Mouse (Mus musculus) kidney, postnatal 0 days (tissue): ENCODE measurements around the gene Gm20388. TPM values are rescaled to one million over a fixed set of nuclear protein-coding genes. Genes with fewer than 3 reads are reported as not detected.

Experiments used
- ATAC-seq: fragments of 200-750 bp; cut with Nextera tagmentation; replicated peaks from 2 replicates; pipeline ENCODE4 v1.8.0; 2017; ENCODE audit warnings: low read depth, moderate number of reproducible peaks, moderate TSS enrichment, moderate library complexity; ENCODE audit not compliant: low FRiP score
- DNase-seq: peaks from one replicate; pipeline ENCODE4 v3.0.0-alpha.2; 2016; ENCODE audit warnings: low spot score
- H3K27ac ChIP-seq: fragments of 300-500 bp; sonication (generic); 2 replicates; pipeline ENCODE4 v1.5.1; 2014; ENCODE audit warnings: mild to moderate bottlenecking
- H3K27me3 ChIP-seq: fragments of 300-500 bp; sonication (generic); 2 replicates; pipeline ENCODE4 v1.6.1; 2014; ENCODE audit warnings: low read length, mixed read lengths; ENCODE audit not compliant: insufficient read depth
- H3K36me3 ChIP-seq: fragments of 300-500 bp; sonication (generic); 2 replicates; pipeline ENCODE4 v1.6.1; 2014; ENCODE audit warnings: low read length, mixed read lengths; ENCODE audit not compliant: insufficient read depth
- H3K4me1 ChIP-seq: fragments of 300-500 bp; sonication (generic); replicated peaks from 2 replicates; pipeline ENCODE4 v1.6.1; 2014; ENCODE audit warnings: antibody characterized with exemption, low read length, mixed read lengths; ENCODE audit not compliant: insufficient read depth
- H3K4me2 ChIP-seq: fragments of 300-500 bp; sonication (generic); 2 replicates; pipeline ENCODE4 v1.6.1; 2014; ENCODE audit warnings: mild to moderate bottlenecking, low read length, moderate library complexity, mixed read lengths
- H3K4me3 ChIP-seq: fragments of 300-500 bp; sonication (generic); replicated peaks from 2 replicates; pipeline ENCODE4 v1.5.1; 2014; ENCODE audit warnings: low read depth, low read length
- H3K9ac ChIP-seq: fragments of 300-500 bp; sonication (generic); 2 replicates; pipeline ENCODE4 v1.6.1; 2014; ENCODE audit warnings: low read depth, low read length
- H3K9me3 ChIP-seq: fragments of 300-500 bp; sonication (generic); replicated peaks from 2 replicates; pipeline ENCODE4 v1.6.1; 2016; ENCODE audit warnings: low read length, inconsistent platforms, mixed read lengths
- CTCF ChIP-seq: IDR thresholded peaks from 2 replicates; pipeline ENCODE4 v1.5.1; 2016; ENCODE audit warnings: antibody characterized with exemption, low read depth, mild to moderate bottlenecking, moderate library complexity
- WGBS: fragments of 180-500 bp; shearing (Covaris S2); extraction: QIAGEN DNeasy Blood & Tissue Kit; methylation state at CpG from one replicate; pipeline ENCODE4 v1.1.7; 2014; 5-methylcytosine and 5-hydroxymethylcytosine counted together
- polyA plus RNA-seq: library from polyadenylated mRNA; unstranded; fragments of >200 nt; fragmentation: Nextera tagmentation; extraction: Ambion mirVana; gene quantifications from 2 replicates; pipeline ENCODE4 v1.2.1, GENCODE M21; 2015

Gene Gm20388
- polyA plus RNA-seq, 1 experiment from 2014 or later: not detected

DNA sequence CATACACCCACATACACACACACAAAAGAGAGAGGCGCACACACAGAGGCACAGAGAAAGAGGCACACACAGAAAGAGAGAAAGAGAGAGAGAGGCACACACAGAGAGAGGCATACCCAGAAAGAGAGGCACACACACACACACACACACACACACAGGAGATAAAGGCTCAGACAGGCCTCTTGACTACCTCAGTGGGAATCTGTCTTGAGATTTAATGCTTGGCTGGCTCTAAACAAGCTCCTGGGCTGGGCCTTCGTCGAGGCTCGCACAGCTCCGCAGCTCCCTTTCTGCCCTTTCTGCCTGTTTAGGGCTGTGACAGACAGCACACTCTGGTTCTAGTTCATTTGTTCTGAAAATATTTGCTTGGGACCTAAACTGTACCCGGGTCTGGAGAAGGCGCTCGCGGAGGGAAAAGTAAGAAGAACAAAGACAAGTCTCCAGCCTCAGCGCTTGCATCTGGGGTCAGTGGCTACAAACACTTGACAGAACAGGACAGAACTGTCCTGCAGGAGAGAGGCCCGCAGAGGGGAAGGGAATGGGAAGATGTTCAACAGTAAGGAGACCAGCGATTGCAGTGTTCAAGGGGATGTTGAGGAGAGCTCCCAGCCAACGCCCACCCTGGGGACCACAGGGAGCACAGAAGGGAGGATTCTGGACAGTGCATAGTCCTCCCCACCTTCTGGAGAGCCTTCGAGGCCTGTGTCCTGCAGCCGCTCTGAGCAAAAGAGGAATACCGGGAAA lies 3880.6 kb downstream of the Gm20388 start:
- no peak overlapping the region for H3K9ac ChIP-seq
- no peaks in the 10 kb centered on the region for H3K9me3 ChIP-seq
- no peaks in the 10 kb centered on the region for H3K27me3 ChIP-seq
- no peak for ATAC-seq
- 0 out of 2 replicates have a peak overlapping the region, but pooled peaks have one; percentile 13 for H3K27ac ChIP-seq
- no peak overlapping the region for H3K4me3 ChIP-seq
- 45% methylated on average over 16 of the region's 16 CpGs for WGBS
- TF ChIP-seq CTCF: no peak
- peak; percentile 18 for DNase-seq
- no peak overlapping the region for H3K4me2 ChIP-seq
- H3K4me1 ChIP-seq: 0 out of 2 replicates have a peak, but pooled peaks cover 4% of the 10 kb centered on the region
- no peaks in the 10 kb centered on the region for H3K36me3 ChIP-seq

DNA sequence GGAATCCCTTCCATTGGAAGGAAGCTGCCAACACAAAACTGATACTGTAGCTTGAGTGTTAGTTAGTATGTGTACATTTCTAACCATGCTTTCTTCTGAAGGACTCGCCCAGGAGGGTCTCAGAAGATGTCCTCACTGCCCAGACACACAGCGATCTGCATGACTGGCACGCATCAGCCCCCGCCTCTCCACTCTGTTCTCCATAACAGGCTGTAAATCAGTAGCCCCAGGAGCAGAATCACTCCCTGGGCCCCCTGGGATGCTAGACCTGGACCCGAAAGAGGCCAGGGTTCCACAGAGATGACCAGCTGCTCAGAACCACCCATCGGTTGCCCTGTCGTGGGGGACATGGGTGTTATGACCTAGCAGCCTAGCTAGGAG lies 3881.2 kb downstream of the Gm20388 start:
- WGBS: 58% methylated on average over 7 of the region's 7 CpGs
- H3K4me1 ChIP-seq: 0 out of 2 replicates have a peak, but pooled peaks cover 4% of the 10 kb centered on the region
- no peak; the same call in 1 of the 2 replicates for ATAC-seq

DNA sequence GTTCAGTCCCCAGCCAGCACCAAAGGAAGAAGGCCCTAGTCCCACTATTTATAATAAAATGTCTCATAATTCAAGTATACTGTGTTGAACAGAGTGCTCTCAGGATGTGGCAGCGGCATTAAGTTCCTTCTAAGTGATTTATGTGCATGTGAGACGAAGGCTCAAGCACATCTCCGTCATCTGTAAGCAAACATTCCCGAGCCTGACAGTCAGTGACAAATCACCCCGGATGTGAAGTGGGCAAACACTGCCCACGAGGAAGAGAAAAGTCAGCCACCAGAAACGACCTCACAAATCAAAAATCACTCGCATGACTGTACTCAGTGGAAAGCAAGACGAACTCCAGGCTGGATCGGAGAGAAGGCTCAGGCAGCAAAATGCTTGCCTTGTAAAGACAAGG lies 3883.3 kb downstream of the Gm20388 start:
- DNase-seq: peak; percentile 49
- Histone ChIP-seq H3K9me3 (no peaks in the 10 kb centered on the region), H3K27me3 (no peaks in the 10 kb centered on the region), H3K9ac (no peak overlapping the region), H3K36me3 (no peaks in the 10 kb centered on the region), H3K4me1 (no peaks in the 10 kb centered on the region), H3K4me3 (no peak overlapping the region), H3K4me2 (no peak overlapping the region), H3K27ac (no peak overlapping the region; the same call in 1 of the 2 replicates)
- 9% methylated on average over 10 of the region's 10 CpGs for WGBS
- no peak for TF ChIP-seq CTCF
- no peak for ATAC-seq

More for the DNA sequence above, 3881.2 kb downstream of the Gm20388 start:
- Histone ChIP-seq H3K27ac (0 out of 2 replicates have a peak overlapping the region, but pooled peaks have one; percentile 13), H3K36me3 (no peaks in the 10 kb centered on the region), H3K4me3 (no peak overlapping the region), H3K9ac (no peak overlapping the region), H3K27me3 (no peaks in the 10 kb centered on the region), H3K4me2 (no peak overlapping the region), H3K9me3 (no peaks in the 10 kb centered on the region)
- TF ChIP-seq CTCF: no peak
- DNase-seq: peak; percentile 16

DNA sequence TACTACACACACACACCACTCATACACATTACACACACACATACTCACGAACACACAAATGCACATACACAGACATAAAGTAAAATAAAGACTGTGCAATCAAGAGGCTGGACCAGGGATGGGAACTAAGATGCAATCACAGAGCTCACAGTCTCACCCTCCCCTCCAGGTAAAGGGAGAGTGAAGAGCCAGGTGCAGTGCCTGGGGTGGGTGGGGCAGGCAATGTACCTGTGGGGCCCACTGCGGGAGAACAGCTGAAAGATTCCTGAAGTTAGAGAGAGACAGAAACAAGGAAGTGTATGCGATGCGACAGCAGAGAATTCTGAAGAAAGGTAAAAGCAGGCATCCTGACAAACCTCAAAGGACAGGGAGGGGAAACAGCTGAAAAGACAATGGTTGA lies 3884.1 kb downstream of the Gm20388 start:
- no peak for DNase-seq
- 79% methylated on average over 4 of the region's 4 CpGs for WGBS
- TF ChIP-seq CTCF: no peak
- Histone ChIP-seq H3K9ac (no peak overlapping the region), H3K27me3 (no peaks in the 10 kb centered on the region), H3K9me3 (no peaks in the 10 kb centered on the region), H3K36me3 (no peaks in the 10 kb centered on the region), H3K4me3 (no peak overlapping the region), H3K4me1 (no peaks in the 10 kb centered on the region), H3K4me2 (no peak overlapping the region), H3K27ac (no peak overlapping the region)
- no peak for ATAC-seq

DNA sequence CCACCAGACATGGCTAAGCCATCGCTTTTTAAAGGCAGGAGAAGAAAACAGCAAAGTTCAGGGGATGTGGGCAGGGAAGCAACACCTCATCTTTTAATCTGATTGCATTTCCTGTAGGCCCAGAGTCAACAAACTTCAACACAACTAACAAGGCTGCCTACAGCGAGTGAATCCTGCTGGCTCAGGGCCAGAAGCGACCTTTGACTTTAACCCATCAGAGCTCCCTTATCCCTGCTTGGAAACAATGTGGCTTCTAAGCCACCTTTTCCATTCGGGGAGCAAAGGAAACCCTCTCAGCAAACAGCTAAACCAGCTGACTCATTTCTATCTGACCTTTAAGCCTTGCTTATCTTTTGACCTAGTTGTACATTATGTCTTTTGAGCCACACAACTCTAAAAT lies 3886.1 kb downstream of the Gm20388 start:
- Histone ChIP-seq H3K27me3 (no peaks in the 10 kb centered on the region), H3K9me3 (no peaks in the 10 kb centered on the region), H3K36me3 (no peaks in the 10 kb centered on the region), H3K4me1 (no peaks in the 10 kb centered on the region), H3K27ac (no peak overlapping the region), H3K4me3 (no peak overlapping the region), H3K4me2 (no peak overlapping the region), H3K9ac (no peak overlapping the region)
- ATAC-seq: no peak
- WGBS: 51% methylated on average over 4 of the region's 4 CpGs
- TF ChIP-seq CTCF: no peak
- no peak for DNase-seq

DNA sequence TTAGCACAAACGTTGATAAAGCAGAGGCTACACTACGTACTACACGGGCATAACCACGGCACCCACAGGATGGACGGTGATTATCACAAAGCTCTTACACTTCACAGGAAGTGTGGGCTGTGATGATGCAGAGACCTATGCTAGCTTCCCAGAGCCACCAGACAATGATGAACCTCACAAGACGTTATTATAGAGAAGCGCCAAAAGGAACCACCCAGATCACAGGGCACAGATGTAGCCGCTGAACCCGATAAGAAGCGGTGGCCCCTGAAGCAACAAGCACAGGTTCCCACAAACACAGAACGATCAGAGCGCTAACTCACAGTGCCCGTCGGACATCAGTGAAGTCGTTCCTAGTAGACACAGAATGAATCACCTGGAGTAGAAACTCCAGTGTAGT lies 3887.3 kb downstream of the Gm20388 start:
- no peaks in the 10 kb centered on the region for H3K36me3 ChIP-seq
- no peaks in the 10 kb centered on the region for H3K27me3 ChIP-seq
- H3K4me3 ChIP-seq: no peak overlapping the region
- no peak for TF ChIP-seq CTCF
- no peak for ATAC-seq
- H3K9me3 ChIP-seq: no peaks in the 10 kb centered on the region
- DNase-seq: no peak
- H3K4me2 ChIP-seq: no peak overlapping the region
- H3K9ac ChIP-seq: no peak overlapping the region
- H3K4me1 ChIP-seq: no peaks in the 10 kb centered on the region
- no peak overlapping the region for H3K27ac ChIP-seq
- WGBS: 79% methylated on average over 15 of the region's 15 CpGs
